Mouse (Mus musculus) forebrain, postnatal 0 days (tissue): Measurements from ENCODE around the gene Rbms3. TPM values are rescaled to one million over a fixed set of nuclear protein-coding genes. Genes with fewer than 3 reads are reported as not detected.

Experiments used
- ATAC-seq: fragments of 200-750 bp; cut with Nextera tagmentation; 2 replicates; pipeline ENCODE4 v1.8.0; 2017; ENCODE audit warnings: mild to moderate bottlenecking, moderate library complexity
- DNase-seq: peaks from one replicate; pipeline ENCODE4 v3.0.0-alpha.2; 2015
- H3K27ac ChIP-seq: fragments of 300-500 bp; sonication (generic); 2 replicates; pipeline ENCODE4 v1.5.1; 2014; ENCODE audit warnings: low read depth, mild to moderate bottlenecking, antibody characterized with exemption, low read length, moderate library complexity, mixed read lengths
- H3K27me3 ChIP-seq: fragments of 300-500 bp; sonication (generic); 2 replicates; pipeline ENCODE4 v1.6.1; 2014; ENCODE audit warnings: mild to moderate bottlenecking, low read length, mixed read lengths; ENCODE audit not compliant: insufficient read depth
- H3K36me3 ChIP-seq: fragments of 300-500 bp; sonication (generic); 2 replicates; pipeline ENCODE4 v1.6.1; 2014; ENCODE audit warnings: mild to moderate bottlenecking, moderate library complexity; ENCODE audit not compliant: insufficient read depth
- H3K4me1 ChIP-seq: fragments of 300-500 bp; sonication (generic); 2 replicates; pipeline ENCODE4 v1.6.1; 2014; ENCODE audit warnings: antibody characterized with exemption; ENCODE audit not compliant: insufficient read depth
- H3K4me2 ChIP-seq: fragments of 300-500 bp; sonication (generic); 2 replicates; pipeline ENCODE4 v1.6.1; 2014; ENCODE audit warnings: low read depth, mild to moderate bottlenecking, moderate library complexity
- H3K4me3 ChIP-seq: fragments of 300-500 bp; sonication (generic); 2 replicates; pipeline ENCODE4 v1.5.1; 2014; ENCODE audit warnings: low read depth, low read length, mixed read lengths
- H3K9ac ChIP-seq: fragments of 300-500 bp; sonication (generic); 2 replicates; pipeline ENCODE4 v1.6.1; 2014; ENCODE audit warnings: mild to moderate bottlenecking
- H3K9me3 ChIP-seq: fragments of 300-500 bp; sonication (generic); 2 replicates; pipeline ENCODE4 v1.6.1; 2016; ENCODE audit warnings: low read length
- CTCF ChIP-seq: sonication (generic); IDR thresholded peaks from 2 replicates; pipeline ENCODE4 v1.5.1; 2016; ENCODE audit warnings: antibody characterized with exemption, control low read depth, low read depth
- WGBS: fragments of 180-500 bp; shearing (Covaris S2); extraction: QIAGEN DNeasy Blood & Tissue Kit; methylation state at CpG from one replicate; pipeline ENCODE4 v1.1.7; 2014; 5-methylcytosine and 5-hydroxymethylcytosine counted together
- polyA plus RNA-seq: library from polyadenylated mRNA; unstranded; fragments of >200 nt; fragmentation: Nextera tagmentation; extraction: Ambion mirVana; gene quantifications from 2 replicates; pipeline ENCODE4 v1.2.1, GENCODE M21; 2015
- total RNA-seq: library from RNA; depleted of rRNA; stranded (reverse); fragments of >200 nt; gene quantifications from 2 replicates; pipeline ENCODE4 v1.2.3, GENCODE M21; 2014

The Rbms3 gene
- total and polyA plus RNA-seq, 2 experiments from 2014 or later, result 29.9 to 38.8 TPM

DNA sequence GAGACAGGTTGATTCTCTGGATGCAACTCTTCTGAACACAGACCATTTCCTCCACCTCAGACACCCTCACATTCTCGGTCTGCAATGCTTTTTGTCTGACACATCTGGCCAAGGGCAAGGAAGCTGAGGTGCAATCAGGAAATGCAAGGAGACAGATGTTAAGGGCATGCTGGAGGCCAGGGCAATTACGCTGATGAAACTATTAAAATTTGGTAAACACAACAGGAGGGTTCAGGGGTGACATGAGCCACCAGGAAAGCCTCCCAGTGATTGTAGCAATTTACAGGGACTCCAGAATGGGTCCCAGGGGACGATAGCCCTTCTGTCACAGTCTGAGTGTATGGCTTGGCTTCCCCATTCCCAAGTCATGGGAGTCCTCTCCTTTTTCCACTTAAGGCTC lies 681.5 kb downstream of the Rbms3 start:
- 83% methylated on average over 3 of the region's 3 CpGs for WGBS
- no peak for TF ChIP-seq CTCF
- no peak overlapping the region for H3K9ac ChIP-seq
- no peaks in the 10 kb centered on the region for H3K36me3 ChIP-seq
- no peak overlapping the region for H3K27ac ChIP-seq
- H3K4me2 ChIP-seq, result no peak overlapping the region
- H3K4me1 ChIP-seq, result no peaks in the 10 kb centered on the region
- no peaks in the 10 kb centered on the region for H3K9me3 ChIP-seq
- no peak overlapping the region for H3K4me3 ChIP-seq
- DNase-seq (no peak), ATAC-seq (no peak)
- H3K27me3 ChIP-seq, result no peaks in the 10 kb centered on the region

DNA sequence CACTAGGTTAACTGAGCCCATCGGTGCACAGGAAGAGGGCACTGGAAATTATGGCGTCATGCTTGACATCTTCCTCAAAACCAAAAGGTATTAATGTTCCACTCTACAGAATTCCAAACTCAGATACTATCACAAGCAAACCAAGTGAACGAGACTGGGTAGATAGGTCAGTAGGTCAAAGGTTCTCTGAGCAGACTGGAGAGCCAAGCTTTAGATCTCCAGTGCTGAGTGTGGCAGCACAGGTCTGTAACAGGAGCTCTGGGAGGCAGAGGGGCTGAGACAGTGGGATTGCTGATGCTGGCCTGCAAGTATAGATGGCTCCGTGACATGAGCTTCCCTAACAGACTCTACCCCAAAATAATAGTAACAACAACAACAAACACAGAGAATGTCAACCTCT lies 682.3 kb downstream of the Rbms3 start:
- Histone ChIP-seq H3K36me3 (no peaks in the 10 kb centered on the region), H3K9ac (no peak overlapping the region), H3K27ac (no peak overlapping the region), H3K4me1 (no peaks in the 10 kb centered on the region), H3K4me2 (no peak overlapping the region), H3K4me3 (no peak overlapping the region), H3K27me3 (no peaks in the 10 kb centered on the region), H3K9me3 (no peaks in the 10 kb centered on the region)
- ATAC-seq (no peak), DNase-seq (no peak)
- TF ChIP-seq CTCF, result no peak
- 91% methylated on average over 4 of the region's 4 CpGs for WGBS

DNA sequence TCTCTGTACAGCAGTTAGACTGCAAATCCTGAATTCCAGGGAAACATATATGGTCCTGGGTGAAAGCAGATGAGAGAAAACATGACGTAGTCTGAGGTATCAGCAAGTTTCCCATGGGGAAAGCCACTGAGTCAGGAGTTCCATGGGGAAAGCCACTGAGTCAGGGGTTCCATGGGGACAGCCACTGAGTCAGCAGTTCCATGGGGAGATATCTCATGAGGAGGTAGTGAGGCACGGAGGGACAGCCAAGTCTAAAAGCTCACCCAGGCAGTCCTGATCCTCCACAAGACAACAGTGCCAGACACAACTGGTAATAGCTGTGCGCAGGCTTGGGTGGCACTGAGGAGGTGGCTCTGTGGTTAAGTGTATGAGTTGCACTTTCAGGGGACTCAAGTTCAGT lies 682.9 kb downstream of the Rbms3 start:
- H3K27me3 ChIP-seq, result no peaks in the 10 kb centered on the region
- WGBS, result 93% methylated on average over 3 of the region's 3 CpGs
- ATAC-seq, result no peak
- no peaks in the 10 kb centered on the region for H3K4me1 ChIP-seq
- TF ChIP-seq CTCF, result no peak
- H3K4me2 ChIP-seq, result no peak overlapping the region
- H3K9me3 ChIP-seq, result no peaks in the 10 kb centered on the region
- no peak overlapping the region for H3K4me3 ChIP-seq
- H3K9ac ChIP-seq, result no peak overlapping the region
- no peaks in the 10 kb centered on the region for H3K36me3 ChIP-seq
- no peak for DNase-seq
- H3K27ac ChIP-seq, result no peak overlapping the region

DNA sequence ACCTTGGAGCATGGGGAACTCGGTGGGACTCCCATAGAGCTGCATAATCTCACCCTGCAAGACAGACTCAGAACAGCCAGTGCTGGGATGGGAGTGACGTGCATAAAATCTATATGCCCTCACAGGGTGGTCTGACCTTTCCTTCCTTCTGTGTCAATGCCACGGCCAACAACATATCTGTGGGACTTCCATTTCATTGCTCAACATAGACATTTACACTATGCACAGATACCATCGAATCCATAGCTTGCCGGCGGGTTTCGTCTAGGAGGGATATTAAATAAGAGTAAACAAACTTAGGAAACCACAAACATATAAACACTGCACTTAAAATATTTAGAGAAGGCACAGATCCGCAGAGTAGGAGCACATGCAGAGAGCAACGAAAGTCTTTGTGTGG lies 684.0 kb downstream of the Rbms3 start:
- no peaks in the 10 kb centered on the region for H3K36me3 ChIP-seq
- H3K27me3 ChIP-seq, result no peaks in the 10 kb centered on the region
- H3K4me3 ChIP-seq, result no peak overlapping the region
- TF ChIP-seq CTCF, result no peak
- H3K9me3 ChIP-seq, result no peaks in the 10 kb centered on the region
- ATAC-seq, result no peak
- no peak overlapping the region for H3K27ac ChIP-seq
- H3K4me2 ChIP-seq, result no peak overlapping the region
- H3K4me1 ChIP-seq, result no peaks in the 10 kb centered on the region
- WGBS, result 92% methylated on average over 9 of the region's 9 CpGs
- DNase-seq, result no peak
- no peak overlapping the region for H3K9ac ChIP-seq

DNA sequence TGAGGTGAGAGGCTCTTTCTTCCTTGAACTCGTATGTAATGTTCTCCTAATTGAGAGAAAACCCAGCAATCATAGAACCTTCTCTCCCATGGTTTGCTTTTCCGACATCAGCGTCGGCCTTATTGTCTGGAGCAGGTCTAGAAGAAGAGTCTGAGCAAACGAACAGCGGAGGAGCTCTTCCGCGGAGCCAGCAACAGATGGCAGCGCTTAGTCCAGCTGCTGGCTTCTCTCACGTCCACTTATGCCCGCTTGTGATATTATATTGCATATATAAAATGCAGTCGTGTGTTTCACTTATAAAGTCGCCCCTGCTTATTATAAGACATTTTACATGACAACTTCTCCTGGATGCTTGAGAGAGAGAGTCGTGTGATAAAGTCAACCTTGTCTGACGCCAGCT lies 685.8 kb downstream of the Rbms3 start:
- DNase-seq (no peak), ATAC-seq (no peak)
- no peak overlapping the region for H3K4me3 ChIP-seq
- no peak overlapping the region for H3K4me2 ChIP-seq
- H3K36me3 ChIP-seq, result no peaks in the 10 kb centered on the region
- H3K4me1 ChIP-seq, result no peaks in the 10 kb centered on the region
- 86% methylated on average over 15 of the region's 15 CpGs for WGBS
- TF ChIP-seq CTCF, result no peak
- no peaks in the 10 kb centered on the region for H3K9me3 ChIP-seq
- no peak overlapping the region for H3K27ac ChIP-seq
- no peak overlapping the region for H3K9ac ChIP-seq
- no peaks in the 10 kb centered on the region for H3K27me3 ChIP-seq

DNA sequence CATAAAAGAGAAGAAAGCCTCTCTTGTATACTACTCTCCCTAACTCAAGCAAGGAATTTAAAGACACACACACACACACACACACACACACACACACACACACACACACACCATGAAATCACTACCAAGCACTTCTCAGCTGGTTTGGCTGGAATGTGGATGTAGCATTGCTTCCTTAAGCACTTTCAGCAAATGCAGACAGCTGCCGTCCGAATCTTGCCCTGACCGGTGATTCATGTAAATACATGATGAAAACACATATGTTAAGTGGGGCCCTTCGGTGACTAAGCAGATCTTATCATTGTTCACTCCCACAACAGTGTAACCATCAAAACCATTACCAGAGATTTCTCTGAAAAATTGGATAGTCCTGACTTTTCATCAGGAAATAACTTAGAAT lies 688.6 kb downstream of the Rbms3 start:
- no peak overlapping the region for H3K4me3 ChIP-seq
- WGBS, result 77% methylated on average over 4 of the region's 4 CpGs
- H3K4me1 ChIP-seq, result no peaks in the 10 kb centered on the region
- no peak for TF ChIP-seq CTCF
- H3K4me2 ChIP-seq, result no peak overlapping the region
- ATAC-seq (no peak), DNase-seq (no peak)
- no peak overlapping the region for H3K27ac ChIP-seq
- no peak overlapping the region for H3K9ac ChIP-seq
- no peaks in the 10 kb centered on the region for H3K27me3 ChIP-seq
- H3K9me3 ChIP-seq, result no peaks in the 10 kb centered on the region
- H3K36me3 ChIP-seq, result no peaks in the 10 kb centered on the region

DNA sequence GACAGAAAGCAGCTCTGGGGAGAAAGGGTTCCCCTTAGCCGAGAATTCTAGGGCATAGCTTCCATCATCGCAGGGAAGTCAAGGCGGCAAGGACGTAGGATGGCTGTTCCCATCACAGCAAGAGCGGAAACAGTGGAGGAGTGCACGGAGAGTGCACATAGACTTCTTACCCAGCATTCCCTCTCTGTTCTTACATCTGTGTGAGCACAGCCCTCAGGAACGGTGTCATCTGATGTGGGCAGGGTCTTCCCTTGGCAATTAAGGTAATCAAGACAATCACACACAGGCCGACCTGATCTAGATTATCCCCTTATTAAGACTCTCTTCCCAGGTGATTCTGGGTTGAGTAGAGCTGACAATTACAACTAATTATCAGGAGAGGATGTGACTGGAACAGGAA lies 689.0 kb downstream of the Rbms3 start:
- no peaks in the 10 kb centered on the region for H3K9me3 ChIP-seq
- DNase-seq, result no peak
- H3K4me1 ChIP-seq, result no peaks in the 10 kb centered on the region
- no peak overlapping the region for H3K4me2 ChIP-seq
- WGBS, result 70% methylated on average over 8 of the region's 8 CpGs
- ATAC-seq, result no peak
- no peak overlapping the region for H3K9ac ChIP-seq
- H3K36me3 ChIP-seq, result no peaks in the 10 kb centered on the region
- H3K4me3 ChIP-seq, result no peak overlapping the region
- no peak for TF ChIP-seq CTCF
- no peaks in the 10 kb centered on the region for H3K27me3 ChIP-seq
- no peak overlapping the region for H3K27ac ChIP-seq

DNA sequence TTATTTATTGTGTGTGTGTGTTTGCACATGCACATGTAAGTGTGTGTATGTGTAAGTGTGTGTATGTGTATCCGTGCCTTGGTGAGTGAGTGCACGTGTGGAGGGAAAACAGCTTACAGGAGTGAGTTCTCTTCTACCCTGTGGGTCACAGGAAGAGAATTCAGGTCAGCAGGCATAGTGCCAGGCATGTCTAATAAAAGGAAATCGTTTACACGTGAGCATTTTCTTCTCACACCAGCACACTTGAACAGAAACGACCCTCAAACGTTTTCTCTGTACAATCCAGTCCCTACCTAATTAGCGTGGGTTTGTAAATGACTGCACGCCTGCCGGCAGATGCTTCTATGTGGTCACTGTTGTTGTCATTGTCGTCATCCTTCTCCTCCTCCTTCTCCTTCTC lies 701.4 kb downstream of the Rbms3 start:
- 17% methylated on average over 10 of the region's 10 CpGs for WGBS
- H3K9me3 ChIP-seq, result no peaks in the 10 kb centered on the region
- H3K4me3 ChIP-seq, result no peak overlapping the region
- DNase-seq, result no peak
- 0 out of 2 replicates have a peak, but pooled peaks cover 8% of the 10 kb centered on the region for H3K27me3 ChIP-seq
- H3K4me2 ChIP-seq, result no peak overlapping the region
- ATAC-seq, result no peak
- no peak for TF ChIP-seq CTCF
- no peak overlapping the region for H3K27ac ChIP-seq
- H3K36me3 ChIP-seq, result no peaks in the 10 kb centered on the region
- no peak overlapping the region for H3K9ac ChIP-seq
- H3K4me1 ChIP-seq, result no peaks in the 10 kb centered on the region
